Mouse (Mus musculus) A20 (cell line): Measurements from ENCODE around the gene Themis3.

Source experiments
- DNase-seq: peaks from one replicate; pipeline ENCODE4 v3.0.0-alpha.2; 2011; ENCODE audit warnings: low read depth, low spot score

Themis3 gene

DNA sequence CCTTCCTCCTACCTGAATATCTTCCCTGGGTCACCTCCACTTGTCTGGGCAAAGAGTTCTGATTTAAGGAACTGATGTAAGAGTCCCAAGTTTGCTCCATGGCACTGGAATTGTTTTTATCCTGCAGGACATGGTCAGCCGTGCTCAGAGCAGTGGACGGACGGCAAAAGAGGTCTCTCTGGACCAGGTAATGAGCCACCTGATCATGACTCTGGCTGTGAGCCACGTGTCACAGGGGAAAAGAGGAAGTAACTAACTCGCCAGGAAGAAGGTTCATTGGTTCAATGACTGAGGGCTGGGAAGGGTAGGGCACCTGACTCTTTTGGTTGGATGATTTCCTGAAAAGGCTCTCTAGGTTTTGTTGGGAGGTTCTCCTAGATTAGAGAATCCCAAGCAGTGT lies at the start of gene Themis3:
Gene Themis3, minus strand, starts transcription at position 187 of the 400 bp plus-strand sequence.
- no peak for DNase-seq

DNA sequence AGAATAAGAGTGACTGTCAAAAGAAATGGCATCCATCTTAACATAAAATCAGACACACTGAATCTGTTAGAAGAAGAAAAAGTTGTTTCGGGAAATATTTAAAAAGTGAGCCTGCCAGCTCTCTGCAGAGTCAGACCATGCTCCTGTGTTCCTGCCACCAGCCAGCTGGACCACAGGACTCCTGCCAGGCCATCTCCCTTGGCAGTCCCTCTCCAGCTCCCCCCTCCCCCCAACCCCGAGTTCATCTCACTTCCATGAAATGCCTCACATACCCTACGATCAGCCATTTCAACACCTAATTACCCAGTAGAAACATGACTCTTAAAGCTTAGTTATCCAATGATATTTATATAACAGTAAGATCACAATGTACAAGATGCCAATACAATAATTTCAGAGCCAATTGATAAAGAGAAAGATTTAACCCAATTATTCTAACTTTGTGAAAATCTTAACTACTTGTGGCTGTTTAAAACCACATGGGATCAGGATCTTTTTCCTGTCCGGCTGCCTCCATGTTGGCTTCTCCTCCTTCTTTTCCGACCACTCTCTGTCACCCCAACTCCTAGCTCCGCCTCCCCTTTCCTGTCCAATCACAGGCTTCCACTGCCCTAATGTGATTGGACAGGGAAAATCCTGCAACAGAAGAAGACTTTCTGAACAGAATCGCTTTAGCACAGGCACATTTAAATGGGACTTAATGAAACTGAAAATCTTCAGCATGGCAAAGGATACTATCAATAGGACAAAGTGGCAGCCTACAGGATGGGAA lies 43.7 kb upstream of the Themis3 start:
- DNase-seq = no peak

DNA sequence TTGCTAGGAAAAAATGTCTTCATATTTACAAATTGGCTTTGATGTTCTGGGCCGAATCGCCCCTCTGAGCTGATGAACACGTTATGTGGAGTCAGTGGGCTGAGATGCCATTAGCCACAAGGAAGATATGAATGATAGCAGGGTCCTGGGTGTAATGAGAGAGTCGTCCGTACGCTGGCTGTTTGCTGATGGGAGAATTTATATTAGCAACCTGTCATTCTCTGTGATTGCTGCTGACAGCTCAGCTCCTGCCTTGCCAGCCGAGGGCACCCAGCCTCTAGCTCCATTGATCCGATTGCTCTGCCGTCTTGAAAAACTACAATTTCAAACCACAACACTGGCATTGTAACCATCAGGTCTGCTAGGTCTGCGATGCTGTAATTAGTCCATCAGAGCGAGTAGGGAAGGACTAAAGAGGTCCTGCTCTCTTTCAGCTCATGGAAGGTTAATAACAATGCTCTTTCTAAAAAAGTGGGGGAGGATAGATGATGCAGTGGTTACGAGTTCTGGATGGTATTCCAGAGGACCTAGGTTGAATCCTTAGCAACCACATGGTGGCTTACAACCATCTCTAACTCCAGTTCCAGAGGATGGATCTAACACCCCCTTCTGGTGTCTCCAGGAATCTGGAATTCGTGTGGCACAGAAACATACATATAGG lies 25.7 kb upstream of the Themis3 start:
- no peak for DNase-seq

DNA sequence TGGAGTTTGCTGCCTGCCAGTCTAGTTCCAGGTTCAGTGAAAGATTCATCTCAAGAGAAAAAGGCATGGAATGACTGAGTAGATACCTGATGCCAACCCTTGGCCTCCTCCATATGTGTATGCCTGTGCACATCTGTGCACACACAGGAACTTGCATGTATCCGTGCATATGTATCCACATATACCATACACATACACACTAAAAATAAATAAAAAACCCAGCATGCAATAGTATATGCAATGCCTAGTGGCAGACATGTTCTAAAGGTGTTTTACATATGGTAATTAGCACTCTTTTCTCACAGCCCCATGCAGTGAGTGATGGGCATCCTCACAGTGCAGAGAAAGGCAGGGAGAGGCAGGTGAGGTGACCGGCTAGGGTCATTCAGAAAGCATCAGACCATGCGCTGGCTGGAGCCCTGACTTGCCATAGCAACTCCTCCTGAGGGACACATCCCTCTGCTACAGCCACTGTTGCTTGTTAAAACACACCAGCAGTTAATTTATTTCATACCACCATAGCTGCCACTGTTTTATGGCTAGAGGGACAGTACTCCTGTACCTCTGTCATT lies 24.9 kb upstream of the Themis3 start:
- no peak for DNase-seq

DNA sequence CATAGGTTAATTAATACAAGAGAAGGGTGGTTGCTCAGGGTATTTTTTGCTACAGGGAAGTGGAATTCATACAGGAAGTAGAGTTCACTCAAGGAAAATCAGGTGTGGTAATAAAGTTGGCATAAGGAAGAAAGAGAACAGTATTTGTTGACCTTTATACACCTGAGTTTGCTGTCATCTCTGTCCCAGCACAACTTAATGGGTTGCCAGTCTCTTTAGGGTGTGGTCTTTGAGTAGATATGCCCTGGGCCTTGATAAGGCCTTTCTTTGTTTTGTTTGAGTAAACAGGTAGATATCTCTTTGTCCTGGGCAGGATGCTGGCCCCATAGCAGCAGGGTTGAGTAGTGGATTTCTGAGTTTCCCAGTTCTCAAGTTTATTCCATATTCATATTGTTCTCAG lies 15.6 kb upstream of the Themis3 start:
- DNase-seq = no peak

DNA sequence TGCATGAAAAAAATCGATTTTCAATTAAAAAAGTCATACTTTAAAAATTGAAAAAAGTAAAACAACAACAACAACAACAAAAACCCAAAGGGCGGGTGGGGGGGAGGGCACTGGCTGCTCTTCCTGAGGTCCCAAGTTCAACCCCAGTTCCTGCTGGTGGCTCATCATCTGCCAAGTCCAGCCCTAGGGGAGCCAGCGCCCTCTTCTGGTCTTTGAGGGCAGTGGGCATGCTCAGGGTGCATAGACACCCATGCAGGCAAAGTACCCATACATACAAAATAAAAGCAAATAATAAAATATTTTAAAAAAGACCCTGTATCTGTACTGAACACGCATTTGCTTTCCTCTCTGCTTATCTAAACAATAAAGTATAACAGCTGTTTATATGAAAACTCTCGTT lies 10.5 kb upstream of the Themis3 start:
- DNase-seq = no peak

DNA sequence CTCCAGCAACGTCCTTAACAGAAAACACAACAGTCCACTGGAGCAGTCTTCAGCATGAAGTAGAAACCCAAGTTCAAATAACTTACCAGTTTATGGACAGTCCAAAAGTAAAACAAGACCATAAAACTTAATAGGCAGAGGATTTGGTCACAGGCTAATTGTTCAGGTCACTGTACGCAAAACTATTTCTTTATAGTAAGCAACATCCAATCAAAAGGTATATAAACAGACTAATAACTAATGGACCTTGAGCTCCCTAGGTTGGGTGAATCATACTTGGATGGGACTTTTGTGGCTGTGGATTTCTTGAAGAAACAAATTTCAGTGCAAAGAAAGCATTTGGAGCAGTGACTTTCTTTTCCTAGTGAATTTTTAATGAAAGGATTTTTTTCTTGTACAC lies 6.8 kb upstream of the Themis3 start:
- DNase-seq = no peak

DNA sequence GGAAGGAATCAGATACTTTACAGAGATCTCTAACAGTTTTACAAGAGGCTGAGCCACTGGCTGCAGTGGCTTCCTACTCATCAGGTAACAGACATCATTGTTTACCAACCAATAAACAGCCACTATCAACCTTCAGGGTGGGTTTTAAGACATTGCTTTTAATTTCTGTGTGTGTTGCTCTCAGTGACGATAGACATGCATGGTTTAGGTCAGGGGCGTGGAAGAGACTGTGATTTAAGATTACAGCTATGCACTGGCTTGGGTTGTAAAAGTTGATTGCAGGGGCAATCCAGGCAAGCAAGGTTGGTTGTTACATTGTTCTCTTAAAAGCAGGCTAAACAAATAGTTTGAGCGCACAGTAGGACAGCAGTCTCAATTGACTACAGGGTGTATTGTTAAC lies 1.4 kb upstream of the Themis3 start:
- DNase-seq = no peak

DNA sequence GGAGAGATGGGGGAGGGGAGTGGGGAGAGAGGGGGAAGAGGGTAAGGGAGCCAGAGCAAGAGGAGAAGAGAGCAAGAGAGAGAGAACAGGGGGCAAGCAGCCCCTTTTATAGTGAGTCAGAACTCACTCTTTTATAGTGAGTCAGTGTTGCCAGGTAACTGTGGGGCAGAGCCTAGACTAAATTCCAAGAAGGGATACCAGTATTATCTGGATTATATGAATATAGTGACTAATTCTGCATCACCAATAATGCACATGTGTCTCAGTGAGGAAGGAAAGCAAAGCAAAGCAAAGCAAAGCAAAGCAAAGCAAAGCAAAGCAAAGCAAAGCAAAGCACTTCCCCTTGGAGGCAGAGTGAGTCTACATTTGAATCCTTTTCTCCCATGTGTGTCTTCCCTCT lies 835 bp upstream of the Themis3 start:
- no peak for DNase-seq

DNA sequence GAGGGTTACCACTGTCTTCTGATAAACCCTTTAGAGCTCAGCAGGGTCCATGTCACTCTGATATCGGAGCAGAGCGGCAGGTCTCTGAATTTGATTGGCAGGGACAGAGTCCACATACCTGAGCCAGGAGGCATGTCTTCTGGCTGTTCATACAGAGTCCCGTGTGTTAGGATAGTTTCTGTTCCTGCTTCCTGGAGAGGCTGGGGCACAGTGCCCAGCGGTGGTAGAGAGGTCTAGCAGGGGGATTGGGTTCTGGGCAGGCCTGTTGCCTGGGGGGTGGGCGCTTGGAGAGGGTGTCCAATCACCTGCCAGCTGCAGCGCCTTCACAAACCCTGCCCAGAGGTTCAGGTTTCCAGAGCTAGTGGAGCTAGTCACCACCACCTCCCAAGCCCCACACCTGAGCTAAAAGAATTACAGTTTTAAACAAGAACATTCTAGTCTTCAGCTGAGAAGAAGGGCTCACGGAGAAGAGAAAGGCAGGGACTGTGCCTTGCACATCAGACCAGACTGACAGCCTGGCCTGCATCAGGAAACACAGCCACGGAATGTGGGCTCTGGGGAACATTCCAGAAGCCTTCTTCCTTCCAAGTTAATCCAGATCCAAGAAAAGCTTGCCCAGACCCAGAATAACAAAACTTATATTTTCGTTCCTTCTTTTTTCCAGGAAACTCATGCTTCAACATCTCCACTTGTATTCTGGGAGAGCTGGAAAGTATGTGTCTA lies 3.9 kb downstream of the Themis3 start:
- no peak for DNase-seq

DNA sequence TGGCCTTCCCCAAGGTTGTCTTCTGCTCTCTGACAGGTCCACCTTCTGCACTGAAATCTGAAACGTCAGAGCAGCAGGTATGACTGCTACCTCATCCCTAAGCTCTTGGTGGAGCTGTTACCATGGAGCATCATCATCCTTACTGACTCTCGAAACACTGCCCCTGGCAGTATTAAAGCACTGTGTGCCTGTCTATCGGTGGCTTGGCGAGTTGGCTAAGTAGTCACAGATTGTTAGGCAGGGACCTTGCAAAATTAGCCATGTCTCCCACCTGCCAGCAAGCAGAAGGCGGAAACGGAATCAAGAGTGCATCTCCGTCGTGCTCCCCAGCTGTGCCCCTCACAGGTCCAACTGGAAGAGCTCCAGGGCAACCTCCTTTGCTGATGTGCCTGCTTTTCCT lies 4.6 kb downstream of the Themis3 start:
- DNase-seq = no peak

DNA sequence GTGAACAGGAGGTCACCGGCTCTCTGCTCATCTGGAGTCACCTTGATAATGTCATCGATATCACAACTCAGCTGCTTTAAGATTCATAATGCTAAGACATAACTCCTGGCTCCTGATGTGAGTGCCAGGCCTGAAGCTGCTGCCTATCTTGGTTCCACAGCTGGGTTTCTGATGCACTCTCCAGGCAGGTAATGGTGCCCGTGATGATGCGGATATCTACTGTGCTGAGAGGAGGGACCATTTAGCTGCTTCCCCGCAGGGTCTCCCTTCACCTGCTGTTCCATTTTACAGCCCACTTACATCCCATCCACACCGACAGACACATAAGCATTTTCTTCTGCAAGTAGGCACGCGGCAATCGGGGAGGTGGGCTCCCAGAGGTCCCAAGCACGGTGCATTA lies 7.7 kb downstream of the Themis3 start:
- no peak for DNase-seq

DNA sequence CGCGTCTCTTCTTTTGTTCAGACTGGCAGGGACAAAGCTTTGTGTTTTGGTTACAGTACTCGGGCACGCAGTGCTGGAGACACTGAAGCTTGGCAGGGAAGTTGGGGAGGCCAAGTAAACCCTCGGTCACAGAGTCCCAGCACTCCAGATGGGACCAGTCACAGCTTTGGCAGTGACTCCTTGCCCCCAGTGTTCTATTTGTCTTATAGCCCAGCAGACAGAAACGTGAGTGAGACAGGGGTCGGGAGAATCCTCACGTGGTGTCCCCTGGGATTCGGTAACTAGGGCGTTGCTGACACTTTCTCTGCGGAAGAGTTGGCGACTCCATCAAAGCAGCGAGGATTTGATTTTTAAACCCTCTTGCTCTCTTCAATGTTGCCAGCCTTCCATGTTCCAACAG lies 8.3 kb downstream of the Themis3 start:
- no peak for DNase-seq

DNA sequence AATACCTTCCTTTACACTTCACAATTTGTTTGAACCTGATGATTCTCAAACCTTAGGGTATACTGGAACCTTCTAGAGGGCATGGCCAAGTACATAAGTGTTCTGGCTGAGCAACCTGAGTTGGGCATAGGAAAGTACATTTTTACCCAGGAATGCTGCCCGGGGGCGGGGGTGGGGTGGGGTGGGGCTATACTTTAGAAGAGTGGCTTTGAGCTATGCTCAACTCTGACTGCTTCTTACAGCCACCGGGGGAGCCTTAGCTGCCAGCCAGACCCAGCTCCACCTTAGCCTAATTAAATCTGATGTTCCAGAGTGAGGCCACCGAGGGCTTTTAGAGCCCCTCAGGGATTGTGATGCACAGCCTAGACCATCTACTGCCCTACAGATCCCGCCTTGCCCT lies 13.4 kb downstream of the Themis3 start:
- no peak for DNase-seq

DNA sequence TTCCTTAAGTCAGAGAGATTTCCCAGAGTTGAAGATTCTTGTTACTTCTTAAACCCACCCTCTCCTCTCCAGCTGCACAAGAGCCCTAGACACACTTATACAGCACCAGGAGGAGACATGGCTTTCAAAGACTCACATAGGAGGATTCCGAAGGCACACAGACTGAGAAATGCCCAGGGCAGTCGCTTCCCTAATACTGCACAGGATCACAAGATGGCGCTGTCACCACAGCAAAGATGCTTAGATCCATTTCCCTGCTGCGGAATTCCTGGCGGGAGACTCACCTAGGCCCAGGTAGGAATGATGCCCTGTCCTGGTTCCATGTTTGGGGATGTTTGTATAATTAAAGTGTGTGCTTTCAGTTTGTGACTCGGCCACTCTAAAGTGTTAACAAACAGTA lies 16.4 kb downstream of the Themis3 start:
- DNase-seq = no peak

DNA sequence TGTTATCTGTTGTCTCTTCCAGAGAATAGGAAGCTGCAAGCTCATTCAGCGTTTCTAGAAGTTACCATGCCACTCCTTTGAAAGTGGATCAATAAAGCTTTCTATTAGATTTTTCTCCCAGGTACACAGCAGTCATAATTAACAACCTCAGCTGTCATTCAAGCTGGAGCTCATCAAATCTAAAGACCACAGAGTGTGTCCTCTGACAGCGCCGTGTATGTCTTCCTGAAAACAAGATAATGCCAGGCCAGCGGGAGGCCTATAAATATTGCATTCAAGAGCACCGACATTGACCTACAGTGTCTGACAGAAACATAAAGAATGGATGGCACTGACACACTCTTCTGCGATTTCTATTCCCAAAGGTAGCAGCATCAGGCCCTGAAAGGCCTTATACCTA lies 16.9 kb downstream of the Themis3 start:
- DNase-seq = no peak

DNA sequence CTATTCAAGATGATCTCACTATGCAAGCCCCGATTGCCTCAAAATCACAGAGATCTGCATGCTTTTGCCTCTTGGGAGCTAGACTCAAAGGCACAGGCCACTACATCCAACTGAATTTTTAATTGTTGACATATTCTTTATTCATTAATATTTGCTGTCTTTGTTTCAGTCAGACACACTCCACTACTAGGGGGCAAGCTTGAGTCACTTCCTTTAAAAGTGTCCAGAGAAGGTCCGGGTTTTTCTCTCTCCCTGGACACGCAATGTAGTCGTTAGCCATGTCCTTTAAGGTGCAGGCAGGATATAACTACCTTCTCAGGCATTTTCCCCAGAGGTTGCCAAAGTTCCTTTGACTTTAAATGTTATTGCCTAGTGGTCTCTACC lies 21.8 kb downstream of the Themis3 start:
- no peak for DNase-seq

DNA sequence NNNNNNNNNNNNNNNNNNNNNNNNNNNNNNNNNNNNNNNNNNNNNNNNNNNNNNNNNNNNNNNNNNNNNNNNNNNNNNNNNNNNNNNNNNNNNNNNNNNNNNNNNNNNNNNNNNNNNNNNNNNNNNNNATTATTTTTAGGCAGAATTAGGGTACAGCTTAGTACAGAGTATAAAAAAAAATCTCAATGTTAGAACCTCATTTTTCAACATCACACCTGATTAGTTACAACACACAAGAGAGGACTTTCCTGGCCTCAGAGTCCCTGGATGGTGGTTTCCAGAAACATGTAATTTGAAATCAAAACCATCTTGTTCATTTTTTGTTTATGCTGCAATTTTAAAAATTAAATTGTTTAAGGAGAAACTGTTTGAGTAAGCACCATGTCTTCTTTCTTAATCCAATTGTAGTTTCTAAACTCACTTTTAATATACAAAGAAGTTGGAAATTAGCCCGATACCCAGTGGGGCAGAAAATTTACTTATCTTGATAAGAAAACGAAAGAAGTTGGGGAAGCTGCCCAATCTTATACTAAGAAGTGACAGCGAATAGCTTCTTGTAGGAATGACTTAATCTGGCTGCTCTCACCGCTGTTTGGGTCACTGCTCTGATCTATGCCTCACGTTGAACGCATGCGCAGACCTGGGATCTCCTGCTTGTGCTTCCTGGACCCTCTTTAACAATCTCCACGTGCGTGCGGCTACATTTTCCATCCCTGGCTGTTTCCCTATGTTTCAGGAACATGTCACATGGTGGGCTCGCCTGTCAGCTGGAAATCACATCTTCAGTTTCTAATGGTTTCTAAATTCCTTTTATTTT lies 22.4 kb downstream of the Themis3 start:
- DNase-seq = no peak

DNA sequence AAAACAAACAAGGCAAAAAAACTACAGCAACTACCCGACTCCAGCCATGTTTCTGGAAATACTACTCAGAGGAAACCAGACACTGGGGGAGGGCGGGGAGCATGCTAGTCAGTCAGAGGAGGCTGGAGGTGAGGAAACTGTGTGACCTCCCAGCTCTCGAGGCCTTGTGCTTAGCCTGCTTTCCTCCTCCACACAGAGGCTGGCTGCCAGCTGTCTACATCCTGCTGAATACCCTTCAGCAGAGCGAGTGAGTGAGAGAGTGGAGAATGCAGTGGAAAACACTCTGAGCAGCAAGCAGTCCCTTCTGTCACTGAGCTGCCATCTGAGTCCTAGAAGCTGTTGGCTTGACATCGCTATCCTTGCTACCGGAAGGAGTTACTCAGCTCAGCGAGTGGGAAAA lies 30.2 kb downstream of the Themis3 start:
- DNase-seq = no peak

DNA sequence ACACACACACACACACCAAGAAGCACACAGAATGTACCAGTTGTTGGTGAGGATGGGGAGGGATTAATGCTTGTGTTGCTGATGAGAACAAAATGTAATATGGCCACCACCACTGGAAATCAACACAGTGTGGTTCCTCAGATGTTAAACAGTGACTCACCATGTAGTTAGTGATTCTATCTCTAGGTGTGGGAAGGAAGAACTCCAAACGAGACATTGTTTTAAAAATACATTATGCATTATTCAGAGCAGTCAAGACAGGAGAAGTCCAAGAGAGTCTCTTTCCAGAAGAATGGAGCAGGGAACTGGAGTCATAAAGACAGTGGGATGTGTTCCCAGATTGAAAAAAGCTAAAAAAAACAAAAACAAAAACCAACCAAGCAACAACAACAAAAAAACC lies 30.9 kb downstream of the Themis3 start:
- no peak for DNase-seq

DNA sequence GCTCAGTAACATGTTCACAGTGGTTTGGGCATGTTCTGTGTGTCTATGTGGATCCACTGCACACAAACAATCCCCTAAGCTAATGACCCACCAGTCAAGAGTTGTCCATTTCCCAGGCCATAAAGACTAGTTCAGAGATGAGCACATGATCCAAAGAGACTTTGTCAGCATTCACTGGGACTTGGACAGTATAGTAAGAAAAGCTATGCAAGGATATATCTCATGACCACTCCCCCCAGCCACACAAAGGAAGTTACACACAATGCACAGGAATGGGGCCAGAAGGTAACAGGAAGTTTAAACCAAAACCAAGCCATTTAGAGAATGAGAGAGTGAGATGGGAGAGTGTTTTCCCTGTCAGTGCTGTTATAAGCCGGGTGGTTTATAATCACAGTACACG lies 33.0 kb downstream of the Themis3 start:
- no peak for DNase-seq
